Mouse (Mus musculus): ENCODE results near the gene Ccdc3.

GRCm38 (mm10) chr2:5137500-5138286, at the start of gene Ccdc3:
- TF ChIP-seq CTCF (IDR thresholded peaks at IDR 0.05; ENCODE audit: control insufficient read depth, insufficient read depth, insufficient replicate concordance, low read depth, low read length) (no peak), POLR2A (IDR thresholded peaks at IDR 0.05; ENCODE audit: control insufficient read depth, low read depth, low read length) (no peak)

All from testis, adult 2 months (tissue).